Mouse (Mus musculus) thymus, postnatal 36 days (tissue): Measurements from ENCODE around the gene Lrrc8a.
A peak's percentile ranks its signal among the peaks of the same experiment; 100 is the strongest.

Source experiments
- DNase-seq, 2 experiments: peaks; one replicate each; pipeline ENCODE4 v3.0.0; 2022; ENCODE audit warnings: mixed read lengths in 2 of 2

Gene Lrrc8a

GRCm38 (mm10) chr2:30261921-30262839 is 24.7 kb downstream of the Lrrc8a start:
- no peak for DNase-seq

- DNase-seq, result no peak
Measured at GRCm38 (mm10) chr2:30262840-30263441, 25.4 kb downstream of the Lrrc8a start.

- DNase-seq, result no peak
Measured at GRCm38 (mm10) chr2:30263811-30264210, 26.3 kb downstream of the Lrrc8a start.

- no peak for DNase-seq
Measured at GRCm38 (mm10) chr2:30264671-30265519, 27.4 kb downstream of the Lrrc8a start.

- DNase-seq, result no peak
Measured at GRCm38 (mm10) chr2:30265767-30266253, 28.3 kb downstream of the Lrrc8a start, which contains the start of gene Phyhd1. TSS of gene Phyhd1 (plus strand) at chr2:30266203.

GRCm38 (mm10) chr2:30266392-30266941 is 29.0 kb downstream of the Lrrc8a start:
- no peak for DNase-seq

- no peak for DNase-seq
Measured at GRCm38 (mm10) chr2:30267466-30267865, 30.0 kb downstream of the Lrrc8a start.

GRCm38 (mm10) chr2:30268371-30268770 is 30.9 kb downstream of the Lrrc8a start:
- no peak for DNase-seq

GRCm38 (mm10) chr2:30269241-30269990 is 31.9 kb downstream of the Lrrc8a start:
- DNase-seq, result no peak

GRCm38 (mm10) chr2:30270134-30270533 is 32.6 kb downstream of the Lrrc8a start:
- DNase-seq, result peak; percentile 33 to 34

GRCm38 (mm10) chr2:30280743-30281142 is 43.2 kb downstream of the Lrrc8a start, which contains the start of gene Gm28038:
TSS of gene Gm28038 (plus strand) at chr2:30281043.
- no peak for DNase-seq

- no peak for DNase-seq
Measured at GRCm38 (mm10) chr2:30281651-30282050, 44.1 kb downstream of the Lrrc8a start.

- no peak for DNase-seq
Measured at GRCm38 (mm10) chr2:30283193-30283592, 45.7 kb downstream of the Lrrc8a start.

GRCm38 (mm10) chr2:30285004-30285403 is 47.5 kb downstream of the Lrrc8a start:
- no peak for DNase-seq

GRCm38 (mm10) chr2:30285416-30286181 is 48.1 kb downstream of the Lrrc8a start:
- peak in 1 of 2 experiments; percentile 6 for DNase-seq

- DNase-seq, result peak; percentile 96 to 98
Measured at GRCm38 (mm10) chr2:30286192-30287026, 48.9 kb downstream of the Lrrc8a start, which contains the start of the genes Dolk and Nup188. TSS of gene Dolk (minus strand) at chr2:30286334. TSS of gene Nup188 (plus strand) at chr2:30286397.

GRCm38 (mm10) chr2:30287027-30287373 is 49.5 kb downstream of the Lrrc8a start:
- peak; percentile 21 to 29 for DNase-seq

GRCm38 (mm10) chr2:30299525-30299924 is 62.0 kb downstream of the Lrrc8a start:
- no peak for DNase-seq

- DNase-seq, result no peak
Measured at GRCm38 (mm10) chr2:30299966-30300365, 62.5 kb downstream of the Lrrc8a start.

GRCm38 (mm10) chr2:30306087-30306486 is 68.6 kb downstream of the Lrrc8a start:
- DNase-seq, result no peak
